Mouse (Mus musculus): ENCODE measurements at regions not wholly inside any gene's neighbourhood (a gene's known extent, or its start where the extent isn't known, plus 50 kb on each side); places are given as distances from the start of the nearest gene placed in this dataset.

- 87% methylated on average over 2 of the region's 2 CpGs for WGBS
Measured at GRCm38 (mm10) chr16:24150512-24150911, 161.9 kb upstream of the Bcl6 start.

DNA sequence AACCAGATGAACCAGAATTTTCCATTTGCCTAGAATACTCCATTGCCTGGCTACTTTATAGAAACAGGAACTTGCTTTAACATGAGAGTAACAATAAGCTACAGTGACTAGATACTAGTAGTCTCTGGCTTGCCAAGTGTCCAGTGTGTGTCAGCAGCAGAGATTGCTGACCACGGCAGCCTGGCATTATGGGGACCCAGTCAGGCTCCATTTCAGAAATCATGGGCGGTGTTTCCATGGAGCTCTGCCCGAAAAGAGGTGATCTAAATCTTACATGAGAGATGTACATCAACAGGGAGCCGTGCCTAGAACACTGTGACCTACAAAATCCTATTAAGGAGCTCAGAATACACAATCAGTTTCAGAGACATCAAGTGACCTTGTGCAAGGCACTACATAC is 160.8 kb upstream of the Bcl6 start:
- Histone ChIP-seq H3K27me3 (ENCODE audit: insufficient read depth, low read length) (no peaks in the 10 kb centered on the region), H3K4me1 (ENCODE audit: insufficient read depth, low read length) (no peaks in the 10 kb centered on the region), H3K36me3 (ENCODE audit: insufficient read depth, low read length) (no peaks in the 10 kb centered on the region), H3K4me3 (ENCODE audit: low read length) (no peak overlapping the region), H3K27ac (ENCODE audit: low read length) (no peak overlapping the region), H3K4me2 (replicated peaks; ENCODE audit: low read depth, low read length) (no peak overlapping the region), H3K9ac (replicated peaks; ENCODE audit: low read length) (no peak overlapping the region), H3K9me3 (ENCODE audit: low read length) (no peaks in the 10 kb centered on the region)
- WGBS, result 88% methylated on average over 4 of the region's 4 CpGs
- ATAC-seq (ENCODE audit: low FRiP score, low TSS enrichment), result no peak

More at GRCm38 (mm10) chr16:24150512-24150911, 161.9 kb upstream of the Bcl6 start:
- Histone ChIP-seq H3K4me1 (ENCODE audit: insufficient read depth, low read length) (no peaks in the 10 kb centered on the region), H3K4me3 (ENCODE audit: low read length) (no peak overlapping the region), H3K27me3 (ENCODE audit: insufficient read depth, low read length) (no peaks in the 10 kb centered on the region), H3K4me2 (replicated peaks; ENCODE audit: low read depth, low read length) (no peak overlapping the region), H3K36me3 (ENCODE audit: insufficient read depth, low read length) (no peaks in the 10 kb centered on the region), H3K9ac (replicated peaks; ENCODE audit: low read length) (no peak overlapping the region), H3K27ac (ENCODE audit: low read length) (no peak overlapping the region), H3K9me3 (ENCODE audit: low read length) (no peaks in the 10 kb centered on the region)
- no peak for ATAC-seq (ENCODE audit: low FRiP score, low TSS enrichment)

DNA sequence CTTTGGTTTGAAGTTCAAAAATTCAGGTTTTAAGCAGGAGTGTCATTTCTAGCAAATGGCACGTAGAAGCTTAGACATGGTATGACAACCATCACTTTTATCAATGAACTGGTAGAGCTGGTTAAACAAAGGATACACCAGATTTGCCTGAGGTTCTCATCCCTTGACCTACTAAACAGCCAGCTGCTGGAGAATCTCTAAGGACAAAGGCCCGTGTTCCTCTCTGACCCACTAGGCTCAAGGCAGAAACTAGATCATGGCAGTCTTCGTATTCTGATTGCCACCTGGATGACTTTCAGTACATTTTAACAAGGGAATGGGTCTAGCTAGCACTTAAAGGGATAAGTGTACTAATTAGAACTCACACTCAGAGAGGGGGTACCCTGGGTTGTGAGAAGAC is 155.2 kb upstream of the Bcl6 start:
- H3K27ac ChIP-seq (ENCODE audit: low read length), result no peak overlapping the region
- no peaks in the 10 kb centered on the region for H3K27me3 ChIP-seq (ENCODE audit: insufficient read depth, low read length)
- 95% methylated on average over 3 of the region's 3 CpGs for WGBS
- no peak for ATAC-seq (ENCODE audit: low FRiP score, low TSS enrichment)
- H3K4me3 ChIP-seq (ENCODE audit: low read length), result no peak overlapping the region
- H3K36me3 ChIP-seq (ENCODE audit: insufficient read depth, low read length), result no peaks in the 10 kb centered on the region
- no peaks in the 10 kb centered on the region for H3K4me1 ChIP-seq (ENCODE audit: insufficient read depth, low read length)
- H3K9me3 ChIP-seq (ENCODE audit: low read length), result no peaks in the 10 kb centered on the region
- no peak overlapping the region for H3K9ac ChIP-seq (replicated peaks; ENCODE audit: low read length)
- H3K4me2 ChIP-seq (replicated peaks; ENCODE audit: low read depth, low read length), result no peak overlapping the region

DNA sequence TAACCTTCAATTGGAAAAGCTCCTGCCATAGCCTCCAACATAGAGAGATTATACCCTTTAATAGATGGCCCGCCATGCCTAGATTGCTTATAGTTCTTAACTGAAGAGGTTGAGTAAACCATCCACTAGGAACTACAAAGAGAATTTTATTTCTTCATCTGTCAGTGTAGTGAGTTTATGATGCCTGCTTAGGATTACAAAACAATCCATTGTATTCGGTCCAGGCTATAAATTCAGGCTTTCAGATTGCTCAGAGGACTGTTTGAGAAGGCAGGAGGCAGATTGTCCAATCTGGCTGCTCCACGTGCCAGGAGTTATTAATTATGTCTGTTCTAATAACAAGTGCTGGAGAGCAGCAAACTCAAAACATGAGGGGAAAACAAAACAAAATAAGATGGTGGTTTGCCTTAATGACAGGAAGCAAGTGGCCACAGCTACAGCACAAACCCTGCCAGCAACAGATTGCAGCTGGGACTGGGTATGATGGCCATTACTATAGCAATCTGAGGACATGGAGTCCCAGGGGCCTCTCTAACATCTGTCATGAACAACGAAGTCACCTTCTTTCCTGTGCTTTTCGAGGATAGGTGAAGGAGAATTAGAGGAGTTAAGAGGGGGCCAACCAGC is 154.4 kb upstream of the Bcl6 start:
- Histone ChIP-seq H3K9ac (replicated peaks; ENCODE audit: low read length) (no peak overlapping the region), H3K36me3 (ENCODE audit: insufficient read depth, low read length) (no peaks in the 10 kb centered on the region), H3K9me3 (ENCODE audit: low read length) (no peaks in the 10 kb centered on the region), H3K27ac (ENCODE audit: low read length) (no peak overlapping the region), H3K4me1 (ENCODE audit: insufficient read depth, low read length) (no peaks in the 10 kb centered on the region), H3K4me2 (replicated peaks; ENCODE audit: low read depth, low read length) (no peak overlapping the region), H3K4me3 (ENCODE audit: low read length) (no peak overlapping the region), H3K27me3 (ENCODE audit: insufficient read depth, low read length) (no peaks in the 10 kb centered on the region)
- ATAC-seq (ENCODE audit: low FRiP score, low TSS enrichment), result no peak
- 33% methylated on average over 5 of the region's 5 CpGs for WGBS

- 85% methylated on average over 3 of the region's 3 CpGs for whole genome bisulfite sequencing
- no peak for ATAC-seq (ENCODE audit: low FRiP score, low TSS enrichment)
- no peaks in the 10 kb centered on the region for H3K4me1 ChIP-seq (ENCODE audit: insufficient read depth, low read length)
- H3K36me3 ChIP-seq (ENCODE audit: insufficient read depth, low read length), result no peaks in the 10 kb centered on the region
- no peak overlapping the region for H3K9ac ChIP-seq (replicated peaks; ENCODE audit: low read length)
- H3K27me3 ChIP-seq (ENCODE audit: insufficient read depth, low read length), result no peaks in the 10 kb centered on the region
- no peak overlapping the region for H3K4me2 ChIP-seq (replicated peaks; ENCODE audit: low read depth, low read length)
- H3K4me3 ChIP-seq (ENCODE audit: low read length), result no peak overlapping the region
- no peak overlapping the region for H3K27ac ChIP-seq (ENCODE audit: low read length)
- H3K9me3 ChIP-seq (ENCODE audit: low read length), result no peaks in the 10 kb centered on the region
Measured at GRCm38 (mm10) chr16:24139109-24139508, 150.5 kb upstream of the Bcl6 start.

DNA sequence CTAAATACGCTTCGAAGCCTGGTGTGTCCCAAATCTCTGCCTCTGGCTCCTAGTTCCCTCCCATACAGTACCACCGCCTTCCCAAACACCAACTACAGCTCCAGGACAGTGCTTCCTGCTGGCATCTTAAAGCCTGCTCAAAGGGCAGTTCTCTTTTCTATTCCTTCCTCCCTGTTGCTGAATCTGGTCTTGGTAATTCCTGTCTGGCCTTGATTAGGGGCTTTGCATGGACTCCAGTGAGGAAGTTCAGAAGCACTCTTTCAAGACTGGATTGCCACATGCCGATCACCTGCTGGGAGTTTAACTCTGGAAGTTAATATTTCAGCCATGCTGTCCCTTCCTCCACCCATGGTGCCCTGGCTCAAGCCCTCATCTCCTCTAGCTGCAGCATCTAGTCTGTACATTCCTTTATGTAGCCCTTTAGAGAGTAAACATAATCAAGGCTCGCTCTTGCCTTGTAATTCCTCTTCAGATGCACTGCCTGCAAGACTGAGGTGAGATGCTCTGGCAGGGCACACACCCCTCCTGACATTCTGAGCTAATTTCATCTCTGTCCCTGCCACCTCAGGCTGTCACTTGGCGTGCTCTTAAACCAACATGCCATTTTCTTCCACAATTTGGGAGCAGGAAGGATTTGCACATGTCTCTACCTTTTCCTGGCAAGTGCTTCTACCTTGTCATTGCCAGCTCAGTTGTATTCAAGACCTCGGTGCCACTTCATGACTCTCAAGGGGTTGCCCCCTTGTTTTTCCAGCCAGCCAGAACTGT is 148.8 kb upstream of the Bcl6 start:
- no peak overlapping the region for H3K27ac ChIP-seq (ENCODE audit: low read length)
- no peak overlapping the region for H3K9ac ChIP-seq (replicated peaks; ENCODE audit: low read length)
- no peaks in the 10 kb centered on the region for H3K27me3 ChIP-seq (ENCODE audit: insufficient read depth, low read length)
- WGBS, result 82% methylated on average over 7 of the region's 7 CpGs
- H3K4me3 ChIP-seq (ENCODE audit: low read length), result no peak overlapping the region
- H3K9me3 ChIP-seq (ENCODE audit: low read length), result no peaks in the 10 kb centered on the region
- H3K4me1 ChIP-seq (ENCODE audit: insufficient read depth, low read length), result no peaks in the 10 kb centered on the region
- H3K4me2 ChIP-seq (replicated peaks; ENCODE audit: low read depth, low read length), result no peak overlapping the region
- H3K36me3 ChIP-seq (ENCODE audit: insufficient read depth, low read length), result no peaks in the 10 kb centered on the region
- no peak for ATAC-seq (ENCODE audit: low FRiP score, low TSS enrichment)

- Histone ChIP-seq H3K9ac (replicated peaks; ENCODE audit: low read length) (no peak overlapping the region), H3K27me3 (ENCODE audit: insufficient read depth, low read length) (no peaks in the 10 kb centered on the region), H3K36me3 (ENCODE audit: insufficient read depth, low read length) (no peaks in the 10 kb centered on the region), H3K4me3 (ENCODE audit: low read length) (no peak overlapping the region), H3K4me1 (ENCODE audit: insufficient read depth, low read length) (no peaks in the 10 kb centered on the region), H3K27ac (ENCODE audit: low read length) (no peak overlapping the region), H3K9me3 (ENCODE audit: low read length) (no peaks in the 10 kb centered on the region), H3K4me2 (replicated peaks; ENCODE audit: low read depth, low read length) (no peak overlapping the region)
- WGBS, result 40% methylated on average over 5 of the region's 5 CpGs
- no peak for ATAC-seq (ENCODE audit: low FRiP score, low TSS enrichment)
Measured at GRCm38 (mm10) chr16:24136483-24137148, 148.0 kb upstream of the Bcl6 start.

GRCm38 (mm10) chr16:24135841-24136240 is 147.2 kb upstream of the Bcl6 start:
- Histone ChIP-seq H3K27me3 (ENCODE audit: insufficient read depth, low read length) (no peaks in the 10 kb centered on the region), H3K36me3 (ENCODE audit: insufficient read depth, low read length) (no peaks in the 10 kb centered on the region), H3K4me3 (ENCODE audit: low read length) (no peak overlapping the region), H3K9ac (replicated peaks; ENCODE audit: low read length) (no peak overlapping the region), H3K27ac (ENCODE audit: low read length) (no peak overlapping the region), H3K9me3 (ENCODE audit: low read length) (no peaks in the 10 kb centered on the region), H3K4me1 (ENCODE audit: insufficient read depth, low read length) (no peaks in the 10 kb centered on the region), H3K4me2 (replicated peaks; ENCODE audit: low read depth, low read length) (no peak overlapping the region)
- no peak for ATAC-seq (ENCODE audit: low FRiP score, low TSS enrichment)
- 90% methylated on average over 5 of the region's 5 CpGs for WGBS

GRCm38 (mm10) chr16:24135351-24135750 is 146.7 kb upstream of the Bcl6 start:
- Histone ChIP-seq H3K9me3 (ENCODE audit: low read length) (no peaks in the 10 kb centered on the region), H3K4me3 (ENCODE audit: low read length) (no peak overlapping the region), H3K36me3 (ENCODE audit: insufficient read depth, low read length) (no peaks in the 10 kb centered on the region), H3K9ac (replicated peaks; ENCODE audit: low read length) (no peak overlapping the region), H3K27me3 (ENCODE audit: insufficient read depth, low read length) (no peaks in the 10 kb centered on the region), H3K4me2 (replicated peaks; ENCODE audit: low read depth, low read length) (no peak overlapping the region), H3K4me1 (ENCODE audit: insufficient read depth, low read length) (no peaks in the 10 kb centered on the region), H3K27ac (ENCODE audit: low read length) (no peak overlapping the region)
- ATAC-seq (ENCODE audit: low FRiP score, low TSS enrichment), result no peak
- WGBS, result 92% methylated on average over 4 of the region's 4 CpGs

DNA sequence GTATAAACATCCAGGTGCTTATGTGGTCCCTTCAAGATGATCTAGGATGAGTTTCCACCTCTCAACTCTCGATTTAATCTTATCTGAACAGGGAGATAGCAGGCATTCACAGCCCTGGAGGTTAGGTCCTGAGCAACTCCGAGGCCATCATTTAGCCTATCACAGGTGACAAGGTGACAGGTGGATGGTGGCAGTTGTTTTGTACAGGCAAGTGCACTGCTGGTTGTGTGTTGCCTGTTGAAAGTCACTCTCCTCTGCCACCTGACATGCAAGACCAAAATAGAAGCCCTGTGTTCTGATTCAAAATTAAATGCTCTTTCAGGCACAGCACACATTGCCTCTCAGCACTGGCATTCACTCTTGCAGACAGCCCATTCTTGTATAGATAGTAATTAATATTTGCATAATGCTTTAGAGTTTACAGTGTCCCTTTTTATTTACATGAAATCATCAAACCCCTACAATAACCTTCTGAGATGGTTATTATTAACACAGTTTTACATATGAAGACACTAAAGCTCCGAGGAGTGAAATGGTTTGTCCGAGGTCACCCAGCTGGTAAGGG is 145.9 kb upstream of the Bcl6 start:
- Histone ChIP-seq H3K4me2 (replicated peaks; ENCODE audit: low read depth, low read length) (no peak overlapping the region), H3K4me1 (ENCODE audit: insufficient read depth, low read length) (no peaks in the 10 kb centered on the region), H3K27me3 (ENCODE audit: insufficient read depth, low read length) (no peaks in the 10 kb centered on the region), H3K27ac (ENCODE audit: low read length) (no peak overlapping the region), H3K9me3 (ENCODE audit: low read length) (no peaks in the 10 kb centered on the region), H3K9ac (replicated peaks; ENCODE audit: low read length) (no peak overlapping the region), H3K4me3 (ENCODE audit: low read length) (no peak overlapping the region), H3K36me3 (ENCODE audit: insufficient read depth, low read length) (no peaks in the 10 kb centered on the region)
- ATAC-seq (ENCODE audit: low FRiP score, low TSS enrichment), result no peak
- 87% methylated on average over 4 of the region's 4 CpGs for WGBS

All from kidney, embryonic 16.5 days (tissue).